Mouse (Mus musculus): ENCODE data around the gene Pyroxd2. TPM values are rescaled to one million over a fixed set of nuclear protein-coding genes. Genes with fewer than 3 reads are reported as not detected.

Pyroxd2 gene
- polyA plus RNA-seq, 1 experiment: 5.3 TPM

GRCm38 (mm10) chr19:42723302-42723701, 29.3 kb downstream of the Pyroxd2 start:
- no peak for DNase-seq (ENCODE audit: low read depth in 1 of 2, low spot score in 2 of 2)
- no peaks in the 10 kb centered on the region for H3K36me3 ChIP-seq (ENCODE audit: control insufficient read depth, insufficient read depth, low read length)
- no peak overlapping the region for H3K27ac ChIP-seq (ENCODE audit: insufficient read depth, low read length)
- no peak overlapping the region for H3K4me3 ChIP-seq (ENCODE audit: extremely low read depth, insufficient read depth, insufficient read length)
- WGBS: 81% methylated on average over 6 of the region's 6 CpGs
- H3K4me1 ChIP-seq (ENCODE audit: control insufficient read depth, insufficient read depth, insufficient read length): no peaks in the 10 kb centered on the region
- no peak for TF ChIP-seq POLR2A (IDR thresholded peaks at IDR 0.05; ENCODE audit: low read depth, low read length)
- no peak for TF ChIP-seq CTCF (IDR thresholded peaks at IDR 0.05; ENCODE audit: extremely low read depth, insufficient read depth, insufficient read length, insufficient replicate concordance)
- no peaks in the 10 kb centered on the region for H3K27me3 ChIP-seq (ENCODE audit: control insufficient read depth, insufficient read depth, low read length)

GRCm38 (mm10) chr19:42722500-42722899, 30.1 kb downstream of the Pyroxd2 start:
- no peak for DNase-seq (ENCODE audit: low read depth in 1 of 2, low spot score in 2 of 2)
- WGBS: 16% methylated on average over 2 of the region's 2 CpGs
- Histone ChIP-seq H3K36me3 (ENCODE audit: control insufficient read depth, insufficient read depth, low read length) (no peaks in the 10 kb centered on the region), H3K4me1 (ENCODE audit: control insufficient read depth, insufficient read depth, insufficient read length) (no peaks in the 10 kb centered on the region), H3K4me3 (ENCODE audit: extremely low read depth, insufficient read depth, insufficient read length) (no peak overlapping the region), H3K27me3 (ENCODE audit: control insufficient read depth, insufficient read depth, low read length) (no peaks in the 10 kb centered on the region), H3K27ac (ENCODE audit: insufficient read depth, low read length) (no peak overlapping the region)
- TF ChIP-seq POLR2A (IDR thresholded peaks at IDR 0.05; ENCODE audit: low read depth, low read length): no peak
- no peak for TF ChIP-seq CTCF (IDR thresholded peaks at IDR 0.05; ENCODE audit: extremely low read depth, insufficient read depth, insufficient read length, insufficient replicate concordance)

DNA sequence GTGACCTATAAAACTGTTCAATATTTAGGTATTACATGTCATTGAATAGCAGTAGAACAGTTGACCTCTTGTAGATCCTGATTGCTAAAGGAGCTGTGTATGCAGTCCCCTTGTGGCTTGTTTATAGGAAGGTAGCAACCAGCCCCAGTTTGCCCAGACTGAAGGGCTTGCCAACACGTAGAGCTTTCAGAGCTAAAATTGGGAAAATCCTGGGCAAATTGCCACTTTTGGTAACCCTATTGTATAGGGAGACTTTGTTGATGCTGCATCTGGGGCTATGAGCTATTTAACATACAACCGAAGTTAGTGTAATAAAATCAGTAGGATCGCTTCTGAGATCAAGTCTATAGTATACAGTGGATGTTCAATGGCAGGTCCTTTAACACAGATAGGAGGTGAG, 34.5 kb downstream of the Pyroxd2 start:
- WGBS: 80% methylated on average over 3 of the region's 3 CpGs
- Histone ChIP-seq H3K4me3 (ENCODE audit: extremely low read depth, insufficient read depth, insufficient read length) (no peak overlapping the region), H3K27me3 (ENCODE audit: control insufficient read depth, insufficient read depth, low read length) (no peaks in the 10 kb centered on the region), H3K36me3 (ENCODE audit: control insufficient read depth, insufficient read depth, low read length) (no peaks in the 10 kb centered on the region), H3K27ac (ENCODE audit: insufficient read depth, low read length) (no peak overlapping the region), H3K4me1 (ENCODE audit: control insufficient read depth, insufficient read depth, insufficient read length) (no peaks in the 10 kb centered on the region)
- no peak for DNase-seq (ENCODE audit: low read depth in 1 of 2, low spot score in 2 of 2)
- TF ChIP-seq POLR2A (IDR thresholded peaks at IDR 0.05; ENCODE audit: low read depth, low read length) (no peak), CTCF (IDR thresholded peaks at IDR 0.05; ENCODE audit: extremely low read depth, insufficient read depth, insufficient read length, insufficient replicate concordance) (no peak)

- no peak overlapping the region for H3K4me3 ChIP-seq (ENCODE audit: extremely low read depth, insufficient read depth, insufficient read length)
- H3K36me3 ChIP-seq (ENCODE audit: control insufficient read depth, insufficient read depth, low read length): no peaks in the 10 kb centered on the region
- H3K4me1 ChIP-seq (ENCODE audit: control insufficient read depth, insufficient read depth, insufficient read length): no peaks in the 10 kb centered on the region
- DNase-seq (ENCODE audit: low read depth in 1 of 2, low spot score in 2 of 2): no peak
- TF ChIP-seq POLR2A (IDR thresholded peaks at IDR 0.05; ENCODE audit: low read depth, low read length): no peak
- no peak for TF ChIP-seq CTCF (IDR thresholded peaks at IDR 0.05; ENCODE audit: extremely low read depth, insufficient read depth, insufficient read length, insufficient replicate concordance)
- no peak overlapping the region for H3K27ac ChIP-seq (ENCODE audit: insufficient read depth, low read length)
- 83% methylated on average over 5 of the region's 5 CpGs for WGBS
- H3K27me3 ChIP-seq (ENCODE audit: control insufficient read depth, insufficient read depth, low read length): no peaks in the 10 kb centered on the region
Observed at GRCm38 (mm10) chr19:42717668-42718067, 34.9 kb downstream of the Pyroxd2 start.

GRCm38 (mm10) chr19:42716507-42716906, 36.1 kb downstream of the Pyroxd2 start:
- Histone ChIP-seq H3K36me3 (ENCODE audit: control insufficient read depth, insufficient read depth, low read length) (no peaks in the 10 kb centered on the region), H3K4me1 (ENCODE audit: control insufficient read depth, insufficient read depth, insufficient read length) (no peaks in the 10 kb centered on the region), H3K4me3 (ENCODE audit: extremely low read depth, insufficient read depth, insufficient read length) (no peak overlapping the region), H3K27me3 (ENCODE audit: control insufficient read depth, insufficient read depth, low read length) (no peaks in the 10 kb centered on the region; the same call in 1 of the 2 replicates), H3K27ac (ENCODE audit: insufficient read depth, low read length) (no peak overlapping the region)
- WGBS: 76% methylated on average over 7 of the region's 7 CpGs
- no peak for DNase-seq (ENCODE audit: low read depth in 1 of 2, low spot score in 2 of 2)
- TF ChIP-seq POLR2A (IDR thresholded peaks at IDR 0.05; ENCODE audit: low read depth, low read length): no peak
- TF ChIP-seq CTCF (IDR thresholded peaks at IDR 0.05; ENCODE audit: extremely low read depth, insufficient read depth, insufficient read length, insufficient replicate concordance): no peak

DNA sequence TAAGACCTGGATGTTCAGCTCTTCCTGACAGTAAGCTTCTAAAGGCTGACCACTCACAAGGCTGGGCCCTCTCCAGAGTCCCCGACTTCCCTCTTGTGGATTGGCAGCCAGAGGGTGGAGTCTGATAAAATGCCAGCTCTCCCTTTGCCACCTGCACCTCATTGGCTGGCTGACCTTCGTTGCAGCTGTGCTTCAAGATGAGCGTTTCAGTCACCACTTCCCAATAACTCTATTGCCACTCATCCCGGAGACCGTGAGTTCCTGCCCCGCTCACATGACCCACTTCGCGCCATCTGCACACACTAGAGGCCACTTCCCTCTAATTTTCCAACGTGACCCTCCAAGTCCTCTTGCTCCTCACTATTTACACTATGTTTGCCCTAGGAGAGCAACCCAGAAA, 38.8 kb downstream of the Pyroxd2 start:
- Histone ChIP-seq H3K4me3 (ENCODE audit: extremely low read depth, insufficient read depth, insufficient read length) (no peak overlapping the region), H3K36me3 (ENCODE audit: control insufficient read depth, insufficient read depth, low read length) (no peaks in the 10 kb centered on the region), H3K27ac (ENCODE audit: insufficient read depth, low read length) (no peak overlapping the region), H3K4me1 (ENCODE audit: control insufficient read depth, insufficient read depth, insufficient read length) (no peaks in the 10 kb centered on the region), H3K27me3 (ENCODE audit: control insufficient read depth, insufficient read depth, low read length) (no peaks in the 10 kb centered on the region; the same call in 1 of the 2 replicates)
- WGBS: 66% methylated on average over 9 of the region's 9 CpGs
- no peak for DNase-seq (ENCODE audit: low read depth in 1 of 2, low spot score in 2 of 2)
- TF ChIP-seq POLR2A (IDR thresholded peaks at IDR 0.05; ENCODE audit: low read depth, low read length): no peak
- no peak for TF ChIP-seq CTCF (IDR thresholded peaks at IDR 0.05; ENCODE audit: extremely low read depth, insufficient read depth, insufficient read length, insufficient replicate concordance)

DNA sequence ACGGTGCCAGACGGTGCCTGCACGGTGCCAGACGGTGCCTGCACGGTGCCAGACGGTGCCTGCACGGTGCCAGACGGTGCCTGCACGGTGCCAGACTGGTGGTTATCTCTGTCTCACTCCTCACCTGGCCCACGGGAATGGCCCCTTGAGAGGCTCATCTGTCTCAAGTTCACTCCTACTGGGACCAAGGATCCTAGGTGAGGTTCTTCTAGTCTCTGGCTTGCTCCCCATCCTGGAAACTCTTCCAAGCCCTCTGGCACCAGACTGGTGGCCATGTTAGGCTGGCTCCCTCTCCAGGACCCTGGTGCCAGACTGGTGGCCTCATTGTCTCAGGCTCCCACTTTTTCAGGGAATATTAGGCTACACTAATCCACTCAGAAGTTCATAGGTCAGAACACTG, 53.1 kb downstream of the Pyroxd2 start:
- DNase-seq (ENCODE audit: low read depth in 1 of 2, low spot score in 2 of 2): no peak
- Histone ChIP-seq H3K27me3 (ENCODE audit: control insufficient read depth, insufficient read depth, low read length) (no peaks in the 10 kb centered on the region), H3K4me1 (ENCODE audit: control insufficient read depth, insufficient read depth, insufficient read length) (no peaks in the 10 kb centered on the region), H3K27ac (ENCODE audit: insufficient read depth, low read length) (no peak overlapping the region), H3K4me3 (ENCODE audit: extremely low read depth, insufficient read depth, insufficient read length) (no peak overlapping the region), H3K36me3 (ENCODE audit: control insufficient read depth, insufficient read depth, low read length) (no peaks in the 10 kb centered on the region)
- TF ChIP-seq CTCF (IDR thresholded peaks at IDR 0.05; ENCODE audit: extremely low read depth, insufficient read depth, insufficient read length, insufficient replicate concordance): no peak
- TF ChIP-seq POLR2A (IDR thresholded peaks at IDR 0.05; ENCODE audit: low read depth, low read length): no peak
- 81% methylated on average over 7 of the region's 10 CpGs for WGBS

Data from spleen, adult 2 months (tissue).